19 mouse cellular contexts compared by ENCODE assay signal in the genomic region with DNA sequence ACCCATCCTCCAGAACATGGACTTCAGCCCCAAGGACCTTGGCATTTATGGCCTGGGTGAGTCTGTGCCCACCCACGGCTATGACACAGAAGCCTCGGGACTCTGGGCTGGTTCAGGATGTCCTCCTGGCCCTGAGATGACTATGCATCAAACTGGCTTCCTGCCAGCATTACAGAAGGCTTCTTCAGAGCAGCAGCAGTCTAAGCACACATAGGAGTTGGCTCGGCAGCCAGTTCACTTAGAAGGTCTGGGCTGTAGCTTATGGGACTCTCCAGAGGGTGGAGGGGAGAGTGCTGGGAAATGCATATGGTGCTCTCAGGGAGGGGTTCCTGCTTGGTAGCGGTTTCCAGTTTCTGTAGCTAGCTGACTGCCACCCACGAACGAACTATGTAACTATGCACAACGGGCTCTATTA. TPM values are rescaled to one million over a fixed set of nuclear protein-coding genes. Genes with fewer than 3 reads are reported as not detected.
A peak's percentile ranks its signal among the peaks of the same experiment; 100 is the strongest.
DNase-seq lines count a peak whose midpoint lies in the region; ATAC-seq and TF ChIP-seq lines count a peak whose summit lies in the region.
"Had no signal": no experiment of that assay in that cellular context is flagged by ENCODE, and none has a peak within 500 bp of the region (broad histone marks: within the 10 kb centered on the region; RNA-seq: fewer than 3 reads in every experiment).

No protein-coding gene starts in this region.

- H3K9me3 ChIP-seq in forebrain, postnatal 0 days (ENCODE audit: low read length) = no peaks in the 10 kb centered on the region
- H3K9me3 ChIP-seq in forebrain, embryonic 12.5 days = no peaks in the 10 kb centered on the region
- no peaks in the 10 kb centered on the region for H3K9me3 ChIP-seq in midbrain, embryonic 11.5 days (ENCODE audit: control insufficient read depth, low read length)
- H3K9me3 ChIP-seq in midbrain, embryonic 15.5 days = no peaks in the 10 kb centered on the region
- H3K9me3 ChIP-seq: liver, embryonic 12.5 days had no signal

- no peaks in the 10 kb centered on the region for H3K36me3 ChIP-seq in forebrain, postnatal 0 days (ENCODE audit: insufficient read depth)
- no peaks in the 10 kb centered on the region for H3K36me3 ChIP-seq in forebrain, embryonic 12.5 days (replicated peaks)
- no peaks in the 10 kb centered on the region for H3K36me3 ChIP-seq in midbrain, embryonic 11.5 days (ENCODE audit: control insufficient read depth, insufficient read depth, low read length)
- no peaks in the 10 kb centered on the region for H3K36me3 ChIP-seq in midbrain, embryonic 15.5 days (replicated peaks)
- H3K36me3 ChIP-seq: liver, embryonic 12.5 days had no signal

- H3K4me2 ChIP-seq in forebrain, postnatal 0 days (ENCODE audit: low read depth) = no peak overlapping the region
- no peak overlapping the region for H3K4me2 ChIP-seq in forebrain, embryonic 12.5 days
- no peak overlapping the region for H3K4me2 ChIP-seq in midbrain, embryonic 11.5 days
- H3K4me2 ChIP-seq in midbrain, embryonic 15.5 days = no peak overlapping the region
- H3K4me2 ChIP-seq: liver, embryonic 12.5 days had no signal

- no peak overlapping the region for H3K9ac ChIP-seq in forebrain, postnatal 0 days
- no peak overlapping the region for H3K9ac ChIP-seq in forebrain, embryonic 12.5 days
- H3K9ac ChIP-seq in midbrain, embryonic 11.5 days (ENCODE audit: low read length) = no peak overlapping the region
- no peak overlapping the region for H3K9ac ChIP-seq in midbrain, embryonic 15.5 days
- H3K9ac ChIP-seq: liver, embryonic 12.5 days had no signal

- no peak for TF ChIP-seq CTCF in forebrain, postnatal 0 days (IDR thresholded peaks at IDR 0.05; ENCODE audit: low read depth)

- DNase-seq in forebrain, postnatal 0 days = peak; percentile 21
- DNase-seq in midbrain, embryonic 11.5 days (ENCODE audit: low spot score, missing footprints) = peak; percentile 66
- peak; percentile 72 for DNase-seq in adrenal gland, postnatal 14 days
- no peak for DNase-seq in natural killer cell, adult 2 months (ENCODE audit: low spot score in 2 of 2)
- DNase-seq in urinary bladder, postnatal 36 days (ENCODE audit: low spot score in 2 of 2) = no peak
- no peak for DNase-seq in thymus, postnatal 14 days
- DNase-seq: heart, adult 11 months; lung, postnatal 14 days; thymus, adult 18-20 months had no signal

- no peak for ATAC-seq in forebrain, postnatal 0 days
- ATAC-seq in forebrain, embryonic 12.5 days (ENCODE audit: low FRiP score) = no peak
- no peak for ATAC-seq in midbrain, embryonic 11.5 days (ENCODE audit: low FRiP score)
- no peak for ATAC-seq in midbrain, embryonic 15.5 days (replicated peaks)
- ATAC-seq: liver, embryonic 12.5 days; midbrain, embryonic 16.5 days had no signal

- no peaks in the 10 kb centered on the region for H3K27me3 ChIP-seq in forebrain, postnatal 0 days (ENCODE audit: insufficient read depth, low read length)
- H3K27me3 ChIP-seq in forebrain, embryonic 12.5 days = no peaks in the 10 kb centered on the region
- H3K27me3 ChIP-seq in midbrain, embryonic 11.5 days (ENCODE audit: control insufficient read depth, insufficient read depth, low read length) = no peaks in the 10 kb centered on the region
- H3K27me3 ChIP-seq in midbrain, embryonic 15.5 days (replicated peaks) = no peaks in the 10 kb centered on the region
- H3K27me3 ChIP-seq: CH12.LX had no signal

- no peak overlapping the region for H3K27ac ChIP-seq in forebrain, postnatal 0 days (ENCODE audit: low read depth, low read length)
- no peak overlapping the region for H3K27ac ChIP-seq in forebrain, embryonic 12.5 days
- H3K27ac ChIP-seq in midbrain, embryonic 11.5 days (ENCODE audit: low read depth, low read length) = no peak overlapping the region
- no peak overlapping the region for H3K27ac ChIP-seq in midbrain, embryonic 15.5 days
- H3K27ac ChIP-seq: liver, embryonic 12.5 days had no signal

- H3K4me3 ChIP-seq in forebrain, postnatal 0 days (ENCODE audit: low read depth, low read length) = no peak overlapping the region
- no peak overlapping the region for H3K4me3 ChIP-seq in forebrain, embryonic 12.5 days (replicated peaks)
- H3K4me3 ChIP-seq in midbrain, embryonic 11.5 days (ENCODE audit: low read depth, low read length) = no peak overlapping the region
- H3K4me3 ChIP-seq in midbrain, embryonic 15.5 days = no peak overlapping the region
- H3K4me3 ChIP-seq: liver, embryonic 12.5 days had no signal

- peaks cover 14% of the 10 kb centered on the region for H3K4me1 ChIP-seq in forebrain, postnatal 0 days (ENCODE audit: insufficient read depth)
- peaks cover 11% of the 10 kb centered on the region for H3K4me1 ChIP-seq in forebrain, embryonic 12.5 days
- H3K4me1 ChIP-seq in midbrain, embryonic 11.5 days (ENCODE audit: control insufficient read depth, insufficient read depth, low read length) = peaks cover 12% of the 10 kb centered on the region; the same call in 1 of the 2 replicates
- H3K4me1 ChIP-seq in midbrain, embryonic 15.5 days = peaks cover 12% of the 10 kb centered on the region

- WGBS in forebrain, postnatal 0 days = 63% methylated on average over 7 of the region's 7 CpGs
- 75% methylated on average over 7 of the region's 7 CpGs for WGBS in forebrain, embryonic 12.5 days
- WGBS in midbrain, embryonic 11.5 days = 80% methylated on average over 7 of the region's 7 CpGs
- 80% methylated on average over 7 of the region's 7 CpGs for WGBS in midbrain, embryonic 15.5 days

RNA-seq across cellular contexts. Expression of a gene that starts 17.7 kb away (rescaled TPM):
- total RNA-seq in forebrain, postnatal 0 days (2014; rRNA removed) = 35.0 and 47.2 TPM in 2 replicates
- polyA plus RNA-seq in forebrain, postnatal 0 days (2015; fragmentation: Nextera tagmentation; extraction: Ambion mirVana) = 53.4 and 61.4 TPM in 2 replicates
- 30.1 and 33.4 TPM in 2 replicates for polyA plus RNA-seq in forebrain, embryonic 12.5 days (2016; fragmentation: Nextera tagmentation; extraction: Ambion mirVana)
- 40.8 and 41.4 TPM in 2 replicates for polyA plus RNA-seq in midbrain, embryonic 11.5 days (2014; fragmentation: Nextera tagmentation; extraction: Ambion mirVana)
- 73.2 and 73.3 TPM in 2 replicates for polyA plus RNA-seq in midbrain, embryonic 15.5 days (2015; fragmentation: Nextera tagmentation; extraction: Ambion mirVana)
- 9.3 and 9.6 TPM in 2 replicates for total RNA-seq in adrenal gland, postnatal 14 days (2021)

RNA-seq across cellular contexts. Expression of a gene that starts 17.8 kb away (rescaled TPM):
- total RNA-seq in forebrain, postnatal 0 days (2014; rRNA removed) = 5.7 and 6.0 TPM in 2 replicates
- 12.9 and 13.1 TPM in 2 replicates for polyA plus RNA-seq in forebrain, postnatal 0 days (2015; fragmentation: Nextera tagmentation; extraction: Ambion mirVana)
- 12.0 and 12.4 TPM in 2 replicates for polyA plus RNA-seq in forebrain, embryonic 12.5 days (2016; fragmentation: Nextera tagmentation; extraction: Ambion mirVana)
- polyA plus RNA-seq in midbrain, embryonic 11.5 days (2014; fragmentation: Nextera tagmentation; extraction: Ambion mirVana) = 12.2 and 12.3 TPM in 2 replicates
- 11.9 and 13.2 TPM in 2 replicates for polyA plus RNA-seq in midbrain, embryonic 15.5 days (2015; fragmentation: Nextera tagmentation; extraction: Ambion mirVana)
- total RNA-seq in adrenal gland, postnatal 14 days (2021) = 5.7 TPM in 2 replicates

RNA-seq across cellular contexts. Expression of a gene that starts 21.0 kb away (rescaled TPM):
- 47.5 and 66.5 TPM in 2 replicates for total RNA-seq in forebrain, postnatal 0 days (2014; rRNA removed)
- polyA plus RNA-seq in forebrain, postnatal 0 days (2015; fragmentation: Nextera tagmentation; extraction: Ambion mirVana) = 47.6 and 50.8 TPM in 2 replicates
- polyA plus RNA-seq in forebrain, embryonic 12.5 days (2016; fragmentation: Nextera tagmentation; extraction: Ambion mirVana) = 22.5 and 23.1 TPM in 2 replicates
- polyA plus RNA-seq in midbrain, embryonic 11.5 days (2014; fragmentation: Nextera tagmentation; extraction: Ambion mirVana) = 11.6 and 14.2 TPM in 2 replicates
- 34.1 and 34.6 TPM in 2 replicates for polyA plus RNA-seq in midbrain, embryonic 15.5 days (2015; fragmentation: Nextera tagmentation; extraction: Ambion mirVana)
- 72.0 and 79.8 TPM in 2 replicates for total RNA-seq in adrenal gland, postnatal 14 days (2021)

RNA-seq across cellular contexts. Expression of a gene that starts 31.8 kb away (rescaled TPM):
- not detected in 2 replicates for total RNA-seq in forebrain, postnatal 0 days (2014; rRNA removed)
- not detected in 2 replicates for polyA plus RNA-seq in forebrain, postnatal 0 days (2015; fragmentation: Nextera tagmentation; extraction: Ambion mirVana)
- polyA plus RNA-seq in forebrain, embryonic 12.5 days (2016; fragmentation: Nextera tagmentation; extraction: Ambion mirVana) = not detected in 2 replicates
- polyA plus RNA-seq in midbrain, embryonic 11.5 days (2014; fragmentation: Nextera tagmentation; extraction: Ambion mirVana) = not detected in 2 replicates
- polyA plus RNA-seq in midbrain, embryonic 15.5 days (2015; fragmentation: Nextera tagmentation; extraction: Ambion mirVana) = not detected in 2 replicates
- total RNA-seq in adrenal gland, postnatal 14 days (2021) = not detected in 2 replicates
- total RNA-seq: CH12.LX; common myeloid progenitor, adult 5-6 weeks; left cerebral cortex, postnatal 10 days had no signal
- polyA plus RNA-seq: frontal cortex, adult 2 months; heart, postnatal 0 days; midbrain, embryonic 16.5 days; neural tube, embryonic 14.5 days had no signal

RNA-seq across cellular contexts. Expression of a gene that starts 31.8 kb away (rescaled TPM):
- total RNA-seq in forebrain, postnatal 0 days (2014; rRNA removed) = 27.1 and 27.7 TPM in 2 replicates
- polyA plus RNA-seq in forebrain, postnatal 0 days (2015; fragmentation: Nextera tagmentation; extraction: Ambion mirVana) = 36.1 and 41.7 TPM in 2 replicates
- polyA plus RNA-seq in forebrain, embryonic 12.5 days (2016; fragmentation: Nextera tagmentation; extraction: Ambion mirVana) = 48.4 and 49.3 TPM in 2 replicates
- polyA plus RNA-seq in midbrain, embryonic 11.5 days (2014; fragmentation: Nextera tagmentation; extraction: Ambion mirVana) = 47.7 and 52.6 TPM in 2 replicates
- 46.7 and 51.0 TPM in 2 replicates for polyA plus RNA-seq in midbrain, embryonic 15.5 days (2015; fragmentation: Nextera tagmentation; extraction: Ambion mirVana)
- total RNA-seq in adrenal gland, postnatal 14 days (2021) = 15.6 and 16.9 TPM in 2 replicates

Comparison
In these comparisons a context has a peak if more than half of its experiments do, and no peak if none do; other contexts are left out.
1. DNase-seq: peak in forebrain, postnatal 0 days (single experiment), midbrain, embryonic 11.5 days (single experiment) and adrenal gland, postnatal 14 days (single experiment); none in natural killer cell, adult 2 months (0 of 2), urinary bladder, postnatal 36 days (0 of 2) and thymus, postnatal 14 days (single experiment).